Mouse (Mus musculus): Measurements from ENCODE around the gene Foxo1.

Gene Foxo1

DNA sequence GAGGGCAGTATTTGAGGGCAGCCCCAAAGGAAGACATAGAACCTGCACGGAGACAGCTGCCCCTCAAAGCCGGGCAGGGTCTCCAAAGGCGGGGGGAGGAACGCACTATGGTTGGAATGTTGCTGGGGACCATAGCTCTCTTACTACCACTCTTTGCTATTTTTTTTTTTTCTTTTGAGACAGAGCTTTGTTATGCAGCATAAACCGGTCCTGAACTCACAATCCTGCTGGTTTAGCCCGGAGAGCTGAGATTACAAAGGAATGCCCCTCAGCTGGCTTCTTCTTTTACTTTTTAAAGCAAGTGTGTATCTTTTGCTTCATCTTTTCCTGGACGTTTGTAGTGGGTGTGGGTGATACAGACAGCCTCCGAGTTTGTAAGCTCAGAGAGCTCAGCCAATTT lies 118.2 kb downstream of the Foxo1 start:
- POLR2A ChIA-PET: interaction anchor here in 2 of 4 experiments (0.9 to 2.4 kb wide), 6 partner anchors 9 to 34 kb away, joined by 3 to 7 read pairs (median 4); no protein-coding TSS in a partner anchor
- CTCF ChIA-PET: interaction anchor here in 3 of 4 experiments (0.6 kb wide), 3 partner anchors 15 to 458 kb away, joined by 3 to 4 read pairs (median 3); no protein-coding TSS in a partner anchor

DNA sequence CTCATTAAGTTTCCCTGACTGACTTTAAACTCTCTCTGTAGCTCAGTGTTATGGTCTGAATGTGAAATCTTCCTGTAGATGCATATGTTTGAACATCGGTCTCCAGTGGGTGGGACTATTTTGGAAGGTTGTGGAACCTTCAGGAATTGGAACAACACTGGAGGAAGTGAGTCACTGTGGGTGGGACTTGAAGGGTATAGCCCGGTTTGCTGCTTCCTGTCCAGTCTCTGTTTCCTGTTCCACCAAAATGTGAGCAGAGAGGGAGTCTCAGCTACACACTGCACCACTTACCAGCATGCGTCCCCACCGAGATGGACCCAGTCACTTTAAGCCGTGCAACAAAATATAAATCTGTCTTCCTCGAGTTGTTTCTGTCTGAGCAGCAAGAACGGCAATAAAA lies 122.2 kb downstream of the Foxo1 start:
- CTCF ChIA-PET: interaction anchor here in 1 of 4 experiments (1.3 kb wide), 1 partner anchor 454 kb away, joined by 5 read pairs; no protein-coding TSS in a partner anchor

DNA sequence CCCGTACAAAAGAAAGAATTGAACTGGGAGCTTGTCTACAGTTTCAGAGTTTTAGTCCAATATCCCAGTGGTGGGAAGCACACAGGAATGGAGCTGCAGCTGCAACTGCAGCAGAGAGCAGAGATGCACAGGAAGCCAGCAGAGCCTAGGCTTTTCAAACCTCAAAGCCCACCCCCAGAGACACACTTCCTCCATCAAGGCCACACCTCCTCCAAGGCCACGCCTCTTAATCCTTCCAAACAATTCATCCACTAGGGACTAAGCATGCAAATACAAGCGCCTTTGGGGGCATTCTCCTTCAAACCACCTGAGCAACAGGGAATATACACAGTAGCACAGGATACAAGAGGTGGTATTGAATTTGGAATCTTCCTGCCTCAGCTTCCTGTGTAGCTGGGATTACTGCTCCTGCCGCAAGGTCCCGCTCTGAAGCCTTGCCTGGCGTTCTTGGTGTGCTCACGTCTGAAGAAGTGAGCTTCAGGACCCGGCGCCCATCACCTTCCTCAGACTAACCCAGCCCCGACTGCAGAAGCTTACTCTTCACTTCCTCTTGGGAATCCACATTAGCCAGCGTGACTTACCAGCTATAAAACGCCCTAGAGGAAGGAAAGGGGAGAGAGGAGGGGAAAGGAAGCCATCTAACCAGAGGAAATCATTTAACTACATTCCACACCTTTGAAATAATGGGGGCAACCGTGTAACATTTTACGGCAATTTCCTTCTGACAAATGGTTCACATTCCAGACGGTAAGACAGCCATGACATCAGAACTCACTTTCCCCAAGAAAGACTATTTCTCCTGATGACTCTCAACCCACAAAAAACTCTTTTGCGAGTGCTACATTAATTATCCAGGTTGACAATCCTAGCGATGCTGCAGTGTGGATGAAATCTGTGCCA lies 122.9 kb downstream of the Foxo1 start:
- ChIA-PET POLR2A (interaction anchor here in 3 of 4 experiments (0.5 to 1.9 kb wide), 11 partner anchors 8 to 1167 kb away, joined by 3 to 9 read pairs (median 4); no protein-coding TSS in a partner anchor), CTCF (interaction anchor here in 1 of 4 experiments (1.3 kb wide), 1 partner anchor 453 kb away, joined by 5 read pairs; no protein-coding TSS in a partner anchor)

More for the DNA sequence above, 122.2 kb downstream of the Foxo1 start:
- POLR2A ChIA-PET: interaction anchor here in 2 of 4 experiments (0.6 to 1.9 kb wide), 9 partner anchors 9 to 277 kb away, joined by 3 to 9 read pairs (median 4); no protein-coding TSS in a partner anchor

DNA sequence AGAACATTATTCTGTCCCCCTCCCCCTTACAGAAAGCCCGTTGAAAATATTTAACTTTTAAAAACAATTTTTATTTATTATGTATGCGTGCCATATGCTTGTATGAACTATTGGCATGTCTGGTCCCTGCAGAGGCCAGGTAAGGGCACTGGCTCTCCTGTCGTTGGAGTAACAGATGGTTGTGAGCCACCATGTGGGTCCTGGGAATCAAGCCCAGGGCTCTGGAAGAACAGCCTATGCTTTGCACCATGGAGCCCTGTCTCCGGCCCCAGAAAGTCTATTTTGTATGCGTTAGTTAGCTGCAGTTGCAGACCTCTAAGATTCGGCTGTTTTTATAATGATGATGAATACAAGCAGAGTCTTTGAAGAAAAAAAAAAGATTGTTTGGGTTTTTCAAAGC lies 123.8 kb downstream of the Foxo1 start:
- CTCF ChIA-PET: no interaction called here
- POLR2A ChIA-PET: interaction anchor here in 1 of 4 experiments (0.6 to 1.1 kb wide), 3 partner anchors 7 to 85 kb away, joined by 3 to 4 read pairs (median 3); no protein-coding TSS in a partner anchor

DNA sequence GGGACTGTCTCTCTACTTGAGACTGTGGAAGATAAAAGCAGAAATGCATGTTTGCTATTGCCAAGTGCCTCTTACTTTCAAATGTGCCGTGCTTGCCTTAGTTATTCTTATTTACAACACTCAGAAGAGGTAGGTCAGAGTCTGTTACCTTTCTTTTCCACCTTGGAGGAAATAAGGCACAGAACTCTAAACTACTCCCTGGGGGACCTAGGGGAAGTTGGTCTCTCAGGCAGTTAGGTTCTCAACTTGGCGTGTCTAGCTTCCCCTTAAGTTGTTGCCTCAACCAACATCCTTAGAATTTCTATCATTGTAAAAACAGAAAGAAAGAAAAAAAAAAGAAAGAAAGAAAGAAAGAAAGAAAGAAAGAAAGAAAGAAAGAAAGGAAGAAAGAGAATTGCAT lies 124.4 kb downstream of the Foxo1 start:
- POLR2A ChIA-PET: interaction anchor here in 1 of 4 experiments (0.6 to 0.9 kb wide), 2 partner anchors 19 to 84 kb away, joined by 3 to 4 read pairs; no protein-coding TSS in a partner anchor
- CTCF ChIA-PET: interaction anchor here in 1 of 4 experiments (0.5 kb wide), 1 partner anchor 130 kb away, joined by 5 read pairs; no protein-coding TSS in a partner anchor

DNA sequence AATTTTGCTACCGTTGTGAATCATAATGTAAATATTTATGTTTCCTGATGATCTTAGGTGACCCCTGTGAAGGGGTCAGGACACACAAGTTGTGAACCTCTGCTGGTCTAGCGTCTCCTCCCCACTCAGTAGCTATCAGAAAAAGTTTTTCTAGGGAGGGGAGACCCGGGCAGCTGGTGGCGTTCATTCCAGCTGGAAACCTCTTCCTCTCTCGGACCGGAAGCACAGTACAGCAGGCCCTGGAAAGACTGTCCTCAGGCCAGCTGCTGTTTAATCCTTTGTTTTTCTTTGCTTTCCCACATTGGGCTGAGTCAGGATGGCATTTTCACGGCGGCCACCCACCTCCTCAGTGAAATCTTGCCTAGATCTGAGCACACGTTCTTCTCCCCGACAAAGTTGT lies 125.0 kb downstream of the Foxo1 start:
- CTCF ChIA-PET: no interaction called here
- POLR2A ChIA-PET: interaction anchor here in 1 of 4 experiments (0.7 kb wide), 1 partner anchor 62 kb away, joined by 4 read pairs; no protein-coding TSS in a partner anchor

DNA sequence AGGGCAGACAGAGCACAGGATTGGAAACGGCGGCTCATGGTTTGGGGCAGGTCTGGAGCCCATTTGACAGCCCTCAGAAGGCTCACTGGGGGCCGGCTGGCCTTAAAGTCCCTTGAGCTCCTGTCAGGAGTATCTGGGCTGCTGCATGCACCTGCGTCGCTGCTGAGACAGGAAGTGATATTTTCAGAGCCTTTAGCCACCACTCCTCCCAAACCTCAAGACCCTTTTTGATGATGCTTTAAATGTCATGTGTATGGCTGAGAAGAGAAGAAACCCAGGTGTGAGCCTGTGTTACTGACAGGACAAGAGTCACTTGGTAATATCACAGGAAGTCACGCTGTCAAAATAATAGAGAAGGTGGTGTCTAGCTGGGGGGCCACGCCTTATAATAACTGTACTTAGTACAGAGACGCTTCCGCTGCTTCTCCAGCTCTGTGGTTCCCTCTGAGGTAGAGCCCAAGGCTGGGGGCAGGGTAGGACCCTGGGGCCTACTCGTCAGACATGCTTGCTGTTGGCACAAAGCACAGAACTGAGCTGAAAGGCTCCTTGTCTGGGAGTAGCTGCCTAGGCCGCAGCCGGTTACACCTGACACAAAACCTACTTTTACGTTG lies 128.1 kb downstream of the Foxo1 start:
- ChIA-PET POLR2A (interaction anchor here in 1 of 4 experiments (0.8 to 1.1 kb wide), 2 partner anchors 10 to 11 kb away, joined by 4 to 5 read pairs; no protein-coding TSS in a partner anchor), CTCF (interaction anchor here in 3 of 4 experiments (0.6 to 1.1 kb wide), 3 partner anchors 46 to 834 kb away, joined by 3 to 5 read pairs (median 4); no protein-coding TSS in a partner anchor)

DNA sequence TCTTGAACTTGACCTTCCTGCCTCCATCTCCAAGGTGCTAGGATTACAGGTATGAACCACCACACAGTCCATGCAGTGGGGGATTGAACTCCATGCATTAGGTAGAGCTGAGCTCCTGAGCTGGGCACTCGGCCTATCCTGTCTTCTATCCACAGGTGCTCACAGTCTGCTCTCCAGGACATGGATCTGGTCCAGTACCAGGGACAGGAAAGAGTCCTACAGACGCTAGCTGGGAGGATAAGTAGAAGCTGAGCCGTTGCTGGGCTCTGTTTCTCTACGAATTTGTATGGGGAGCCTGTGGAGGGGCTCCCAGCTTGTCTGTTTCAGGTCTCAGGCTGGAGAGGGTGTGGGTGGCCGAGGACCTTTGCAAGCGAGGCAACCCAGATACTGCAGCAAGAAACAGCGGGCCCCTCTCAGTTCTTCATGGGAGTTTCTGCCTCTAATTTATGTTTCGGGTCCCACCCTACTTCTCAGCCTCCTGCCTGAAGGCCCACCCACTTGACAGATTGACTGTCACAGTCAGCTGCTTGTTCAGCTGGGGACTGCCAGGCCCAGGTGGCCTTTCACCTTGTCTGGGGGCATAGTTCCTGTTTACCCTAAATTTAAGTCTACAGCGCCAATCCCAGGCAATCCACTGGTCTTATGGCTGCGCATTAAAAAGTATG lies 128.9 kb downstream of the Foxo1 start:
- ChIA-PET CTCF (interaction anchor here in 2 of 4 experiments (0.6 to 1.1 kb wide), 3 partner anchors 113 to 447 kb away, joined by 3 to 5 read pairs (median 3); no protein-coding TSS in a partner anchor), POLR2A (interaction anchor here in 2 of 4 experiments (0.8 to 1.5 kb wide), 4 partner anchors 11 to 41 kb away, joined by 3 to 5 read pairs (median 4); no protein-coding TSS in a partner anchor)

DNA sequence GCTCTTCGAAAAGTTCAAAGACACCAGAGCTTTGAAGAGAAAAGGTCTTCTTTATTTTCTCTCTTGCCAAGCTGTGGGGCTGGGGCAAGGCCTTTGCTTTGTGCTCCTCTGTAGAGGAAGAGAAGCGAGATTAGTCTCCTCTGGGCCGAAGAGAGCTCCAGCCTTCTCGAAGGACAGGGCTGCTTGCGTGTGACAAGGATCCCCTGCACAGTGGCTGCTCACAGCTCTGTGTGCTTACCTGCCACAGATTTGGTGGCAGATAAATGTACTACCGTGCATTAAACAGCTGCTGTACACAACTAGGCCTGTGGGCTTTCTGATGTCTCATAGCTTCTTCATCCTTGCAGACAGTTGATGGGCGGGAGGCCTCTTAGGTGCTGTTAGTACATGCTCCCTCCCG lies 129.8 kb downstream of the Foxo1 start:
- POLR2A ChIA-PET: interaction anchor here in 2 of 4 experiments (0.8 to 1.5 kb wide), 3 partner anchors 11 to 41 kb away, joined by 3 to 5 read pairs (median 3); no protein-coding TSS in a partner anchor
- CTCF ChIA-PET: interaction anchor here in 1 of 4 experiments (0.8 kb wide), 1 partner anchor 446 kb away, joined by 20 read pairs; no protein-coding TSS in a partner anchor

DNA sequence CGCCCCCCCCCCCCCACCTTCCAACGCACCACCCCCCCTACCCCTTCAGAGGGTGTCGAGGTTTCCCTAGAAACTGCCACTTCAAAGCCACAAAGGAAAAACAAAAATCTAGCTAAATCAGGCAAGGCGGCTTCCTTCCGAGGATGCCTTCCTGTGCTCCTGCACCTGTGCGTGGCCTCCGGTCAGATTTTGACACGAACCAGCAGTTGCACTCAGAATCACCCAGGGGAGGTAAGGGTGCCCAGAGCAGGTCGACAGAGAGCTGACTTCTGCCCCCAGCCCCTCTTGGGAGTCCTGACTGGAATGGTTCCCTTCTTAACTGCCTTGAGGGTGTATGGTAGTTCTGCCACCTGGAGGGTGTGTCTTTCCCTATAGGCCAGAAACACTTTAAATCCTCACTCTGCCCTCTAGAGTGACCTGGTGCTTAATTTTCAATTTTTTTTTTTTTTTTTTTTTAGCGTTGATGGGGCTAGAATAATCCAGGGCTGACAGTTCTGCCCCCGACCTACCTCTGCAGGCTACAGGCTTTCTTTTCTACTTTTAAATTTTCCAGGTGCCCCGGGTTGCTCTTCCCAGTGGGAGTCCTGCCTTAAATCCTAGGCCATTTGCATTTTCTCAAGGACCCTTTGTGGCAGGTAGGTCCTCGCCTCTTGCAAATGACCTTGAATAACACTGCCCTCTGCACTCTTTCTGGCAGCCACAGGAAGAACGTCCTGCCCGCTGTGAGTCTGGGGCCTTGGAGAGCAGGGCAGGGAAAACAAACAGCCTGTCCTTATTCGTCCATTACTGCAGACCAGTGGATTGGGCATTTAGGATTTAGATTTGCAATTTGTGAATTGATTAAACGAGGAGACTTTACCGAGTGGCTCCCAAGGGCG lies 132.4 kb downstream of the Foxo1 start:
- ChIA-PET CTCF (interaction anchor here in 2 of 4 experiments (0.7 kb wide), 3 partner anchors 224 to 422 kb away, joined by 3 to 5 read pairs (median 3); no protein-coding TSS in a partner anchor), POLR2A (interaction anchor here in 2 of 4 experiments (0.6 to 2.6 kb wide), 7 partner anchors 10 to 132 kb away, joined by 3 to 9 read pairs (median 5); partner anchors contain the start of gene Foxo1 (in 1 of the 2))

DNA sequence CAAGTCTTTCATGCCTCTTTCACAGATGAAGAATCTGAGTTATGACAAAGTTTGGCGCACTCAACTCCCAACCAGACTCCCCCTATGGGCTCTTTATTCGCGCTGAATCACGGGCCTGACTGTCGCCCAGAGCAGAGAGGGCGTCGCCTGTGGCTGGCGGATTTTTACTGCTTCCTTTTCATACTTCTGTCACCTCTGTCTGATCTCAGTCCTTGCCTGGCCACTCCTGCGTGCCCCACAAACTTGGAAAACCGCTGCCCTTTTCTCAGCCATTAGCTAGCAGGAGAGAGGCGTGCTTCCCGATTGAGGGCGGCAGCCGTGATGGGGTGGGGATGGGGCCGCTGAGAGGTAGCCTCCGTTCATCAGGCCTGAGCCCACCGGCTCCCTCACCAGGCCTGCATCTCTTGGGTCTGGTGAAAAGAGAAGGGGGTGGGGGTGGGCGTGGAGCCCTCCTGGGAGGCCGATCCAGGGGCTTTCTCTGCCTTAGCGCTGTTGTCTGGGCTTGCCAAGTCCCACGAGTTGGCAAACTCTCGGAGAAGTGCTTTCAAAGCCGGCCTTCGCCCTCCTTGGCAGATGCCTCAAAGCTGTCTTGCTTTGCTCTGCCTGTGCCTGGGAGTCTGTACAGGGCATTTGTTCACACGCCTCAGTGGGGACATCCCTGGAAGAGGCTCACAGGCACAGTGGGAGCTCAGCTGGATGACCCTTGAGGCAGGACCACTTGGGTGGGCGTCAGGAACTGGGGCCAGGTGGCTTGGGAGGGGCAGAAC lies 133.2 kb downstream of the Foxo1 start:
- ChIA-PET POLR2A (interaction anchor here in 2 of 4 experiments (0.9 to 1.4 kb wide), 5 partner anchors 11 to 79 kb away, joined by 3 to 6 read pairs (median 3); no protein-coding TSS in a partner anchor), CTCF (interaction anchor here in 1 of 4 experiments (0.6 kb wide), 1 partner anchor 15 kb away, joined by 3 read pairs; no protein-coding TSS in a partner anchor)
